Mouse (Mus musculus) heart, embryonic 10.5 days (tissue): ENCODE measurements at regions not wholly inside any gene's neighbourhood (a gene's known extent, or its start where the extent isn't known, plus 50 kb on each side); places are given as distances from the start of the nearest gene placed in this dataset.
A peak's percentile ranks its signal among the peaks of the same experiment; 100 is the strongest.

Experiments used
- DNase-seq: peaks from one replicate; pipeline ENCODE4 v3.0.0-alpha.2; 2017; ENCODE audit warnings: low spot score
- H3K27ac ChIP-seq: fragments of 300-500 bp; sonication (generic); 2 replicates; pipeline ENCODE4 v1.5.1; 2016; ENCODE audit warnings: mild to moderate bottlenecking
- H3K27me3 ChIP-seq: fragments of 300-500 bp; sonication (generic); 2 replicates; pipeline ENCODE4 v1.6.1; 2016; ENCODE audit warnings: mild to moderate bottlenecking; ENCODE audit not compliant: poor library complexity, insufficient read depth, severe bottlenecking
- H3K36me3 ChIP-seq: fragments of 300-500 bp; sonication (generic); 2 replicates; pipeline ENCODE4 v1.6.1; 2016; ENCODE audit warnings: mild to moderate bottlenecking, moderate library complexity
- H3K4me1 ChIP-seq: fragments of 300-500 bp; sonication (generic); 2 replicates; pipeline ENCODE4 v1.6.1; 2016; ENCODE audit warnings: mild to moderate bottlenecking
- H3K4me3 ChIP-seq: fragments of 300-500 bp; sonication (generic); 2 replicates; pipeline ENCODE4 v1.5.1; 2016; ENCODE audit warnings: mild to moderate bottlenecking, moderate library complexity
- H3K9me3 ChIP-seq: fragments of 300-500 bp; sonication (generic); 2 replicates; pipeline ENCODE4 v1.6.1; 2016; ENCODE audit warnings: mild to moderate bottlenecking, moderate library complexity
- WGBS: fragments of 180-500 bp; shearing (Covaris S2); methylation state at CpG from one replicate; pipeline ENCODE4 v1.1.7; 2016; 5-methylcytosine and 5-hydroxymethylcytosine counted together

GRCm38 (mm10) chr17:68916531-68916930 is 90.1 kb downstream of the Tmem200c start:
- H3K27me3 ChIP-seq = no peaks in the 10 kb centered on the region
- DNase-seq = no peak
- no peak overlapping the region for H3K27ac ChIP-seq
- H3K4me3 ChIP-seq = no peak overlapping the region
- H3K9me3 ChIP-seq = no peaks in the 10 kb centered on the region
- H3K4me1 ChIP-seq = no peaks in the 10 kb centered on the region
- WGBS = 91% methylated on average over 2 of the region's 2 CpGs
- H3K36me3 ChIP-seq = no peaks in the 10 kb centered on the region

DNA sequence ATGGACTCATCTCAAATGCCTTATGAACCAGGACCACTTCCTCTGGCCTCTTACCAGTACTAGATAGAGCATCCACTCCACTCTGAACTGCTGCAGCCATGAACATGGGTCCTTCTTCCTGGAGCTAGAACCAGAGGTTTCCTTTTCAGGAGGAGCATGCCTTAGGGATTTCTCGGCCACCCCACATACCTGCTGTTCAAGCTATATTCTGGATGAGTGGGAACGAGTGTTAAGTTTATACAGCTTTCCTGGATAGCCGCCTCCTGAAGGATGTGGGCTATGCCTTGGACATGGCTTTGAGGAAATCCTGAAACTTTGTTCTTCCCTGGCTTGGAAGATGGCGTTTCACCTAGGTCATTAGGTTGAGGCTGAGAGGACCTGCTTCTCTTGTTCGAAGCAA is 91.8 kb downstream of the Tmem200c start:
- H3K27ac ChIP-seq = no peak overlapping the region
- H3K27me3 ChIP-seq = no peaks in the 10 kb centered on the region
- H3K4me3 ChIP-seq = no peak overlapping the region
- no peak for DNase-seq
- no peaks in the 10 kb centered on the region for H3K4me1 ChIP-seq
- no peaks in the 10 kb centered on the region for H3K36me3 ChIP-seq
- no peaks in the 10 kb centered on the region for H3K9me3 ChIP-seq
- 76% methylated on average over 5 of the region's 5 CpGs for WGBS

- 76% methylated on average over 5 of the region's 5 CpGs for WGBS
- no peak for DNase-seq
- no peak overlapping the region for H3K4me3 ChIP-seq
Measured at GRCm38 (mm10) chr17:68923271-68923670, 96.8 kb downstream of the Tmem200c start.

GRCm38 (mm10) chr17:68927418-68927817 is 101.0 kb downstream of the Tmem200c start:
- no peaks in the 10 kb centered on the region for H3K27me3 ChIP-seq
- peak overlapping the region; percentile 59 for H3K27ac ChIP-seq
- peaks cover 27% of the 10 kb centered on the region for H3K4me1 ChIP-seq
- H3K9me3 ChIP-seq = no peaks in the 10 kb centered on the region
- 33% methylated on average over 6 of the region's 6 CpGs for WGBS
- H3K4me3 ChIP-seq = no peak overlapping the region
- DNase-seq = no peak
- no peaks in the 10 kb centered on the region for H3K36me3 ChIP-seq

More at GRCm38 (mm10) chr17:68923271-68923670, 96.8 kb downstream of the Tmem200c start:
- no peaks in the 10 kb centered on the region for H3K9me3 ChIP-seq
- H3K27me3 ChIP-seq = no peaks in the 10 kb centered on the region
- H3K4me1 ChIP-seq = peaks cover 15% of the 10 kb centered on the region
- no peak overlapping the region for H3K27ac ChIP-seq
- H3K36me3 ChIP-seq = no peaks in the 10 kb centered on the region

DNA sequence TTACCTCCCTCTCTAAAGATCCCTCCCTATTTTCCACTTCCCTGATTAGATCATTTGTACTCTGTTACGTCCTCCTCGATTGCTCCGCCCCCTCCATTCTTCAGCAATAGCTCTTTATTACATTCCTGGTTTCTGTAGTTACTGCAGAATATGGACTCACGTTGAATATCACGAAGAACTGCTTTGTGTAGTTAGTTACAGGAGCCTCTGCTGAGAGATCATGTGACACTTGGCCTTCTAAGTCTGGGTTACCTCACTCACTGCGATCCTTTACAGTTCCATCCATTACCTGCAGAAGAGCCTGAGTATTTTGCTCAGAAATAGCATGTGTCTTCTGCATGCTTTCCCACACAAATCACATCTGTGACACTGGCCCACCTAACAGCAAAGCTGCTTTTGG is 102.3 kb downstream of the Tmem200c start:
- 0 out of 2 replicates have a peak overlapping the region, but pooled peaks have one; percentile 22 for H3K27ac ChIP-seq
- H3K27me3 ChIP-seq = no peaks in the 10 kb centered on the region
- 67% methylated on average over 6 of the region's 6 CpGs for WGBS
- DNase-seq = no peak
- H3K36me3 ChIP-seq = no peaks in the 10 kb centered on the region
- no peaks in the 10 kb centered on the region for H3K9me3 ChIP-seq
- peaks cover 27% of the 10 kb centered on the region for H3K4me1 ChIP-seq
- H3K4me3 ChIP-seq = no peak overlapping the region

DNA sequence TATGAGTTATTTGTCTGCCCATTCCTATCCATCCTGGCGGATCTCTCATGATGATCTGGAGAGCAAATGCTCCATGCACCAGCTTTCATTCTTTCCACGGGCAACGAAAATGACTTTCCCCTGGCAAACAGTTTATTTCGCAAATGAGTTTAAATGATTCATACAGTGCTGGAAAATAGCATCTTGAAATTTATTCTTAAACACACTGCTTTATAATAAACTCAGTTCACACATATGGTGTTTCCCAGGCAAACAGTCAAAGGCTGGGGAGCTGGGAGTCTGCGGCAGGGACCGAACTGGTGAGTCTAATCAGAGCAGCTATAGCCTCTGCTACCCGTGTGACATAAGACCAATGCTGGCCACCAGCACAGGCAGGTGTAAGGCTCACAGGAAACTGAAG is 106.8 kb downstream of the Tmem200c start:
- 87% methylated on average over 7 of the region's 7 CpGs for WGBS
- no peaks in the 10 kb centered on the region for H3K27me3 ChIP-seq
- H3K36me3 ChIP-seq = no peaks in the 10 kb centered on the region
- no peak overlapping the region for H3K4me3 ChIP-seq
- no peak overlapping the region for H3K27ac ChIP-seq
- DNase-seq = no peak
- H3K4me1 ChIP-seq = peaks cover 12% of the 10 kb centered on the region
- H3K9me3 ChIP-seq = no peaks in the 10 kb centered on the region

DNA sequence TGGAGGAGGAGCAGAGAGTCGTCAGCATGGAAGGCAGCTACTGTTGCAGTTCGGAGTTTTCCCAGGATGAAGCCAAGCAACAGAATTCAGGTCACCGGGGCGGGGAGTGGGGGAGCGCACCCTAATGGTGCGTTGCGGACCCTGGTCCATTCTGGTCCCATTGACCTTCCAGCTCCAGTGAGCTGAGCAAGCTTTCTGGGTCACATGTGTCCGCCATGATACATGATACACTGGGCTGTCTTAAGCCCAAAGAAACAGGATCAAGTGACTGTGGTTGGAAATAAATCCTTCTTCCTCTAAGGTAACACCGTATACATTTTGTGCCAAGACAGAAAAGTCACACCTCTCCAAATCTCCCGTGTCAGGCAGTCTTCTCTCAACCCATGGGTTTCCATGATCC is 107.6 kb downstream of the Tmem200c start:
- DNase-seq = no peak
- Histone ChIP-seq H3K4me1 (peaks cover 9% of the 10 kb centered on the region; the same call in 1 of the 2 replicates), H3K27ac (no peak overlapping the region), H3K4me3 (no peak overlapping the region), H3K9me3 (no peaks in the 10 kb centered on the region), H3K27me3 (no peaks in the 10 kb centered on the region), H3K36me3 (no peaks in the 10 kb centered on the region)
- 84% methylated on average over 10 of the region's 10 CpGs for WGBS

DNA sequence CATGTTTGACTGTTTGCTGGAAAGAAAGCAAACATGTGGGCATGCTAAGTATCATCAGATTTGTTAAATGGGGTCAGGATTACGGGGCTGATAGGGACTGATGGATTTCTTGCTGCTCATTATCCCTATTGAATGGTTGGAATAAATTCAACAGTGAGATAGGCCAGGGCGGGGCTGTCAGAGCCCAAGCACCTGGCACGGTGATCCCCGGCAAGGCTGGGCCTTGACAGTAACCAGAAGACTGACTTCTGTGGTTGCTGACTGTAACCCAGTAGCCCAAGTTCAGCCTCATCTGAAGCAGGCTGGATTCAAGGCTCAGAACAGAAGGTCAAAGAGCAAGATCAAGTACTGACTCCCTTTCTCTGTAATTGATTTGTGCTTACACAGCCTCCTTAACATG is 109.6 kb downstream of the Tmem200c start:
- H3K4me3 ChIP-seq = no peak overlapping the region
- DNase-seq = no peak
- WGBS = 71% methylated on average over 4 of the region's 4 CpGs
- no peak overlapping the region for H3K27ac ChIP-seq
- H3K36me3 ChIP-seq = no peaks in the 10 kb centered on the region
- H3K27me3 ChIP-seq = no peaks in the 10 kb centered on the region
- H3K4me1 ChIP-seq = 0 out of 2 replicates have a peak, but pooled peaks cover 3% of the 10 kb centered on the region
- no peaks in the 10 kb centered on the region for H3K9me3 ChIP-seq

DNA sequence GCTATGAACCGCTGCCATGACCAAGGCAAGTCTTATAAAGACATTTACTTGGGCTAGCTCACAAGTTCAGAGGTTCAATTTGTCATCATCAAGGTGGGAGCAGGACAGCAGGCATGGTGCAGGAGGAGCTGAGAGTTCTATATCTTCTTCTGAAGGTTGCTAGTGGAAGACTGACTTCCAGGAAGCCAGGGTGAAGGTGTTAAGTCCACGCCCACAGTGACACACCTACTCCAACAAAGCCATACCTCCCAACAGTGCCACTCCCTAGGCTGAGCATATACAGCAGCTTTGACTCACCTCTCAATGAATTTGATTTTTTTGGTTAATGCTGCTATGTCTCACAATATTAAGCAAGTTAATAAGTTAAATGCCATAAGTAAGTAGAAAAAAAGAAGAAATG is 119.2 kb upstream of the Epb41l3 start:
- Histone ChIP-seq H3K4me1 (no peaks in the 10 kb centered on the region), H3K9me3 (no peaks in the 10 kb centered on the region), H3K27ac (no peak overlapping the region), H3K4me3 (no peak overlapping the region), H3K27me3 (no peaks in the 10 kb centered on the region), H3K36me3 (no peaks in the 10 kb centered on the region)
- no peak for DNase-seq
- 90% methylated on average over 2 of the region's 2 CpGs for WGBS

DNA sequence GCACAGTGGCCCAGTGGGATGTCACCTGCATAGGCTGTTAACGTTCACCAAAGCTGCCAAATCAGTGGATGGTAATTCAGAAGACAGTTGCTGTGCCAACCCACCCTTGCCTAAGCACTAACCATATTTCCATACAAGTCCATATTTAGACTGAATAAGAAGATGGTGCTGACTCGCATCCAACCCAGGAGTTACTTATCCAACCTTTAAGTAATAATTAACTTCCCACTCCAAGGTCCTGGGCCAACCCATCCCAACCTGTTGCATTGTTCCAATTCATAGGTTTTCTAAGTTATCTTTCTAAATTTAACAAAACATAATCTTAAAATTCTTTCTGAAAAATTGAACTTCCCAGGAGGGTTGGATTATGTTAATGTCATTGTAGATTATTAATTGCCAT is 114.3 kb upstream of the Epb41l3 start:
- H3K9me3 ChIP-seq = no peaks in the 10 kb centered on the region
- no peak for DNase-seq
- WGBS = 77% methylated on average over 2 of the region's 2 CpGs
- H3K36me3 ChIP-seq = no peaks in the 10 kb centered on the region
- H3K27ac ChIP-seq = no peak overlapping the region
- H3K27me3 ChIP-seq = no peaks in the 10 kb centered on the region
- no peak overlapping the region for H3K4me3 ChIP-seq
- H3K4me1 ChIP-seq = no peaks in the 10 kb centered on the region

- no peaks in the 10 kb centered on the region for H3K27me3 ChIP-seq
- no peak overlapping the region for H3K27ac ChIP-seq
- no peaks in the 10 kb centered on the region for H3K36me3 ChIP-seq
- H3K9me3 ChIP-seq = no peaks in the 10 kb centered on the region
- DNase-seq = no peak
- H3K4me1 ChIP-seq = peaks cover 2% of the 10 kb centered on the region; the same call in 1 of the 2 replicates
- WGBS = 75% methylated on average over 13 of the region's 13 CpGs
- H3K4me3 ChIP-seq = no peak overlapping the region
Measured at GRCm38 (mm10) chr17:68975606-68976005, 99.9 kb upstream of the Epb41l3 start.

GRCm38 (mm10) chr17:68978151-68978550 is 97.3 kb upstream of the Epb41l3 start:
- H3K36me3 ChIP-seq = no peaks in the 10 kb centered on the region
- WGBS = 87% methylated on average over 9 of the region's 9 CpGs

DNA sequence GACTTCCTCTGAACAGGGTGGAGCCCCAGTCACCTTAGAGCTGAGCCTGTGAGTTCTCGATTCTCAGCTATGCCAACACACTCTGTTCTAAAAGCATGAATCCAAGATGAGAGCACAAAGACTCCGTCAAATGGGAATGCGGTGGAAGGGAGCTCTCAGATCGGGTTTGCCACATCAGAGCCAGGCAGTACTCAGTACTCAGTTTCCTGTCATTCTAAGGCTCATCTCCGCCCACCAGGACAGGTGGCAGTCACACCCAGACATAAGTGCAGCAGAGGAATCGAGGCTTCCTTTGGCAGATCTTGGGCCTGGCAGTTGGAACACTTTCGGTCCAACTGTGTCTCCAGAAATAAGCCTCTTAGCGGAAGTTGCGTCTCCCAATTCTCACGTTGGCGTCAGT is 94.4 kb upstream of the Epb41l3 start:
- H3K4me3 ChIP-seq = no peak overlapping the region
- no peaks in the 10 kb centered on the region for H3K9me3 ChIP-seq
- H3K27ac ChIP-seq = no peak overlapping the region
- no peaks in the 10 kb centered on the region for H3K4me1 ChIP-seq
- no peak for DNase-seq
- H3K27me3 ChIP-seq = no peaks in the 10 kb centered on the region
- 78% methylated on average over 11 of the region's 11 CpGs for WGBS
- H3K36me3 ChIP-seq = no peaks in the 10 kb centered on the region

More at GRCm38 (mm10) chr17:68978151-68978550, 97.3 kb upstream of the Epb41l3 start:
- H3K9me3 ChIP-seq = no peaks in the 10 kb centered on the region
- H3K27me3 ChIP-seq = no peaks in the 10 kb centered on the region
- no peak overlapping the region for H3K4me3 ChIP-seq
- DNase-seq = no peak
- H3K4me1 ChIP-seq = peaks cover 2% of the 10 kb centered on the region; the same call in 1 of the 2 replicates
- no peak overlapping the region for H3K27ac ChIP-seq

DNA sequence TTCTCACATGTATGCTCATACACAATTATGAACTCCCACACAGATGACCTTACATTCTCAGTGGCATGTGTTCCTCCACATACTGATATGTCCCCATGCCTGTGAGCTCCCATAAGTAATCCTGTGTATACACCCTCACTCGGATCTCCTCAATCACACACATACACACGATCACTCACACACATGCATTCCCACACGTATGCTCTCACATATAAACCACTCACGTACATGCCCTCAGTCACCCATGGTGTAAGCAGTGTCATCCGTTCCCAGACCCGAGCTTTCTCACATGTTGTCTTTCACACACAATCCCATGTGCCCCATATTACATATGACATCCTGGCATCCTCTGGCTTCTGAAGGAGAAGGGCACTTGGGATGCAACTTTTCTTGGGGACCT is 93.4 kb upstream of the Epb41l3 start:
- WGBS = 82% methylated on average over 6 of the region's 6 CpGs
- no peak for DNase-seq

More for the DNA sequence above, 93.4 kb upstream of the Epb41l3 start:
- no peak overlapping the region for H3K4me3 ChIP-seq
- H3K27me3 ChIP-seq = no peaks in the 10 kb centered on the region
- no peaks in the 10 kb centered on the region for H3K36me3 ChIP-seq
- H3K9me3 ChIP-seq = no peaks in the 10 kb centered on the region
- H3K4me1 ChIP-seq = peaks cover 5% of the 10 kb centered on the region; the same call in 1 of the 2 replicates
- no peak overlapping the region for H3K27ac ChIP-seq
